Mouse (Mus musculus): Measurements from ENCODE around the gene Ccdc97.

DNA sequence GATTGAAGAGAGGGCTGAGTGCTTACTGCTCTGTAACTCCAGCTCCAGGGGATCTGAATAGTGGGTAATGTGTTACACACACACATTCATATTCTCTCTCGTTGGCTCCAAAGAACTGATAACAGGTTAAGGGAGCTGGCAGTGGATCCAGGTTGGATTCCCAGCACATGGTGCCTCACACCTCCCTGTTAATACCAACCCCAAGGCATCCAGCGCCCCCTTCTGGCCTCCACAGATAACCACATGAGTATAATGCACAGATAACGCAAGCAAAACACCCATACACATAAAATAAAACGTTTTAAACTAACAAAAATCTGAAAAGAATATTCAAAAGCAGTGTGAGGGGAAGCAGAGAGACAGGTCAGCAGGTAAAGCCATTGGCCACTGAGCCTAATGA lies 46.4 kb downstream of the Ccdc97 start:
- no peak for TF ChIP-seq POLR2A (IDR thresholded peaks at IDR 0.05; ENCODE audit: low read depth, low read length)
- peak; percentile 18; the same call in 1 of the 2 replicates for TF ChIP-seq CTCF (IDR thresholded peaks at IDR 0.05; ENCODE audit: extremely low read depth, insufficient read length, insufficient replicate concordance, low read depth, low read length)

Data from small intestine, adult 2 months (tissue).